Mouse (Mus musculus): ENCODE data around the gene Lyz1.
"Not testable (repeated sequence)": the region's sequence is repeated elsewhere in the genome, so short reads cannot be mapped to it uniquely, and the experiment has no call there.

Gene Lyz1

GRCm38 (mm10) chr10:117287226-117287850 lies 5.3 kb downstream of the Lyz1 start:
- no peak for DNase-seq (ENCODE audit: low spot score in 2 of 2)

GRCm38 (mm10) chr10:117286366-117286970 lies 6.2 kb downstream of the Lyz1 start:
- no peak for DNase-seq (ENCODE audit: low spot score in 2 of 2)

GRCm38 (mm10) chr10:117285584-117285983 lies 7.1 kb downstream of the Lyz1 start:
- DNase-seq (ENCODE audit: low spot score in 2 of 2) = not testable (repeated sequence)

GRCm38 (mm10) chr10:117284578-117285520 lies 7.8 kb downstream of the Lyz1 start:
- DNase-seq (ENCODE audit: low spot score in 2 of 2) = no peak

GRCm38 (mm10) chr10:117283871-117284577 lies 8.6 kb downstream of the Lyz1 start:
- no peak for DNase-seq (ENCODE audit: low spot score in 2 of 2)

GRCm38 (mm10) chr10:117283196-117283595 lies 9.5 kb downstream of the Lyz1 start:
- not testable (repeated sequence) for DNase-seq (ENCODE audit: low spot score in 2 of 2)

- no peak for DNase-seq (ENCODE audit: low spot score in 2 of 2)
Measured at GRCm38 (mm10) chr10:117282551-117282950, 10.1 kb downstream of the Lyz1 start.

GRCm38 (mm10) chr10:117282049-117282448 lies 10.6 kb downstream of the Lyz1 start, which contains the start of gene Lyz2:
Lyz2 (minus strand) TSS chr10:117282321.
- peak in 1 of 2 experiments; percentile 6 for DNase-seq (ENCODE audit: low spot score in 2 of 2)

GRCm38 (mm10) chr10:117281381-117281920 lies 11.2 kb downstream of the Lyz1 start:
- no peak for DNase-seq (ENCODE audit: low spot score in 2 of 2)

- no peak for DNase-seq (ENCODE audit: low spot score in 2 of 2)
Measured at GRCm38 (mm10) chr10:117280000-117280399, 12.7 kb downstream of the Lyz1 start.

- not testable (repeated sequence) for DNase-seq (ENCODE audit: low spot score in 2 of 2)
Measured at GRCm38 (mm10) chr10:117278510-117278909, 14.2 kb downstream of the Lyz1 start.

- DNase-seq (ENCODE audit: low spot score in 2 of 2) = not testable (repeated sequence)
Measured at GRCm38 (mm10) chr10:117277779-117278178, 14.9 kb downstream of the Lyz1 start.

- no peak for DNase-seq (ENCODE audit: low spot score in 2 of 2)
Measured at GRCm38 (mm10) chr10:117275681-117276369, 16.8 kb downstream of the Lyz1 start.

GRCm38 (mm10) chr10:117274645-117275044 lies 18.0 kb downstream of the Lyz1 start:
- not testable (repeated sequence) for DNase-seq (ENCODE audit: low spot score in 2 of 2)

GRCm38 (mm10) chr10:117272023-117272422 lies 20.6 kb downstream of the Lyz1 start:
- DNase-seq (ENCODE audit: low spot score in 2 of 2) = no peak

- DNase-seq (ENCODE audit: low spot score in 2 of 2) = no peak
Measured at GRCm38 (mm10) chr10:117259870-117260269, 32.8 kb downstream of the Lyz1 start.

- DNase-seq (ENCODE audit: low spot score in 2 of 2) = no peak
Measured at GRCm38 (mm10) chr10:117238603-117239002, 54.1 kb downstream of the Lyz1 start, which contains the start of gene 9530003J23Rik. 9530003J23Rik (minus strand) TSS chr10:117238703.

Measured in urinary bladder, adult 18-20 months (tissue).